Mouse (Mus musculus): ENCODE data around the gene Inafm2. TPM values are rescaled to one million over a fixed set of nuclear protein-coding genes. Genes with fewer than 3 reads are reported as not detected.

Gene Inafm2
- polyA plus RNA-seq, 1 experiment from 2014 or later = 46.7 TPM

DNA sequence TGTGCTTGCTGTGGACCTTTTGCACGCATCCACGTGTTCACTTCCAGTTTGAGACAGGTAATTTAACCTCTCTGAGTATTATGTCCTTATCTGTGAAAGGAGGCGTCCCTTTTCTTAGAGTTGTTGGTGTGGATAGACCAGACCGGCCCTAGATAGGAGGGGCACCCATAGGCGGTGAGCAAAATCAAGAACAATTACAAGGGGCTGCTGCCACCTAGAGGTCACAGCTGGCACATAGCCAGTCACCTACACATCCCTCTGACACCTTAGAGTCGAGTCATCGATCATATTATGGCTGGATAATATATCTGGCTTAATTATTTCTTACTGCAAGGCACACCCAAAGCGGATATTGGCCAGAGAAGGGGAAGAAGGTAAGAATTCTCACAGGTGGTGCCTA is 14.3 kb downstream of the Inafm2 start:
- Histone ChIP-seq H3K4me3 (ENCODE audit: low read depth, low read length) (no peak overlapping the region), H3K9ac (ENCODE audit: low read depth, low read length) (no peak overlapping the region), H3K27ac (ENCODE audit: low read depth, low read length) (no peak overlapping the region), H3K9me3 (replicated peaks; ENCODE audit: control insufficient read depth, low read length) (no peaks in the 10 kb centered on the region), H3K36me3 (ENCODE audit: control insufficient read depth, insufficient read depth, low read length) (no peaks in the 10 kb centered on the region), H3K4me1 (ENCODE audit: control insufficient read depth, insufficient read depth, low read length) (peaks cover 32% of the 10 kb centered on the region), H3K27me3 (ENCODE audit: control insufficient read depth, insufficient read depth, low read length) (peaks cover 16% of the 10 kb centered on the region), H3K4me2 (peak overlapping the region; percentile 25)
- WGBS (ENCODE audit: insufficient replicate concordance) = 12% methylated on average over 8 of the region's 8 CpGs
- no peak for ATAC-seq (replicated peaks; ENCODE audit: insufficient number of reproducible peaks, low FRiP score, low TSS enrichment)

DNA sequence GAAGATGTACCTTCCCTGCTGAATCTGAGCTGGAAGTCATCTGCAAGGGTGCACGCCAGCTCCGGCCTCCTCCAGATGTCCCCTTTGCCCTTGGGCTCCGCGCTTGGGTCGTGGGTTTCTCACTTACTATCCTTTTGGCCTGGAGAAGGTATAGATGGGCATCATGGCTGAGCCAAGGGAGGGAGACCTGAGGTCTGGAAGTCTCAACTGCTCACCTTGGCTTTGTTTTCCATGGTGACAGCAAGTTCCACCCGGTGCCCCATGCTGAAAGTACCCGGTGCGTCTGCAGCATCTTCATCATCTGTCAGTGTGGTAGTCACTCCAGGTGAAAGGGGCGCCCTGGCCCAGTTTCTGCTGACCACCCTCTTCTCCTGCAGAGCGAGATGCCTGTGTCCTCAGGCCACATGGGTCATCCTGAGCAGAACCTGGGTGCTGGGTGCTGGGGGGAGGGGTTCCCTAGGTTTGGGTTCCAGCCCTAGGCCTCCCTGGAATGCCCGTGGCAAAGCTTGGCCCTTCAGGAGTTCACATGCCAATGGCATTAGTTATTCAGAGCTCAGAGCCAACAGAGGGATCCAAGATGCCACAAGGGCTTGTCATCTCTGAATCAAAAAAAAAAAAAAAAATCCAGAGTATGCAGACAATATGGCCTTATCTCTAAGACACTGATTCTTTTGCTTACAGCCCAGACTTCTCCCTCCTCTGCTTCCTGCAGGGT is 14.9 kb downstream of the Inafm2 start:
- Histone ChIP-seq H3K4me2 (no peak overlapping the region), H3K4me3 (ENCODE audit: low read depth, low read length) (no peak overlapping the region), H3K27ac (ENCODE audit: low read depth, low read length) (no peak overlapping the region), H3K9ac (ENCODE audit: low read depth, low read length) (no peak overlapping the region), H3K4me1 (ENCODE audit: control insufficient read depth, insufficient read depth, low read length) (peaks cover 32% of the 10 kb centered on the region), H3K36me3 (ENCODE audit: control insufficient read depth, insufficient read depth, low read length) (no peaks in the 10 kb centered on the region), H3K27me3 (ENCODE audit: control insufficient read depth, insufficient read depth, low read length) (peaks cover 16% of the 10 kb centered on the region), H3K9me3 (replicated peaks; ENCODE audit: control insufficient read depth, low read length) (no peaks in the 10 kb centered on the region)
- no peak for ATAC-seq (replicated peaks; ENCODE audit: insufficient number of reproducible peaks, low FRiP score, low TSS enrichment)
- WGBS (ENCODE audit: insufficient replicate concordance) = 79% methylated on average over 11 of the region's 11 CpGs

DNA sequence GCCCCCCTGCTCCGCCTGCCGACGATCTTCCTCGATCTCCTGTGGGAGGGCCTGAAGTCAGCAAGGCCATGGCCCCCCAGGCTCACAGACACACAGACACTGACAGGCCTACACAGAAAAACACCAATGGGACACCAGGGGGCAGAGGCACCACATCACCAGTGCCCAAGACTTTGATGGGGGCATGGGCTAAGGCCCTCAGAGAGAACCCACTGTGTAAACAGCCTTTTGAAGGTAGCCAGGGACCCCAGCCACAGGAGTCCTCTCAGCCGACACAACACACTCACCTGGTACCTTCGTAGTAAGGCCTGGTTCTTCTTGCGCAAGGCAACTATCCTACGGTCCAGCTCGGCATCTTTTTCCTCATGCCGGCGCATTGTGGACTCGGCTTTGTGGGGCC is 15.8 kb downstream of the Inafm2 start:
- Histone ChIP-seq H3K4me2 (peak overlapping the region; percentile 72), H3K4me1 (ENCODE audit: control insufficient read depth, insufficient read depth, low read length) (peaks cover 32% of the 10 kb centered on the region)
- WGBS (ENCODE audit: insufficient replicate concordance) = 81% methylated on average over 12 of the region's 12 CpGs

DNA sequence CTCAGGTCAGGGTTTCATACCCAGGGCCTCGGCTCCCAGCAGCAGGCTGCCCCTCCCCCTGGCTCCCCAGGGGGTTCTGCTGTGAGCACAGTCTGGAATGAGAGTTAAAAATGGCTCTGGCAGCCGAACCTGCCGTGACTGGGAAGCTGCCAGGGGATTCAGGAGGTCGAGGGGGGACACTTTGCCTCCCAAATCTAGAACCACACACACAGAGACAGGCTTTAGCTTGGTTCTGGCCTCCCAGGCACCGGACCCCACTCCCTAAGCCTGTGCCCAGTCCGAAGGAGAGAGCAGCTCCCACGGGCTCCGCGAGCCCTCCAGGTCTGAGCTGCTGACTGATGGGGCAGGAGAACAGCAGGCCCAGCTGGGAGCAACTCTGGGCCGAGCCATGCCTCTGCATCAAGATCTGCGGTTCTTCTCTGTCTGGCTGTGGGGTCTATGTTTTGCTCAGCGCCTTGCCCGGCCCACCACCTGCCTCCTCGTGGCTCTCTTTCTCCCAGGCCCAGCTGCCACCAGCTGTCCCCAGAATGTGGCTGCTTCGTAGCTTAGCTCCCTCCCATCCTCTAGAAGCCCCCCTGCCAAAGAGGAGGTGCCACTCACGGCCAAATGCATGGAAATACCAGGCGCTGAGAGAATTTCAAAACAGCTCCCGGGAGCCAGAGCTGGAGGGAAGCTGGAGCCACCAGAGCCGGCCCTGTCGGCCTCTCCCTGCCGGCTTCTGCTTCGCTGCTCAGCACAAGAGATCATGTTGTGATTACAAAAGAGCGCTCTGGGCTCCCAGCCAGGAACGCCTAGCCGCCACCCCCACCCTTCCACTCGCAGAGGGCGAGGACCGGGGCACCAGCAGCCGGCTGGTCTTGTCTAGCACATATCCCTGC is 16.6 kb downstream of the Inafm2 start, which contains the start of gene Ccdc9b:
Gene Ccdc9b (minus strand): TSS at position 756 of the 878 bp plus-strand sequence.
- Histone ChIP-seq H3K36me3 (ENCODE audit: control insufficient read depth, insufficient read depth, low read length) (no peaks in the 10 kb centered on the region), H3K4me2 (peak within 1 kb of the TSS; percentile 72), H3K4me1 (ENCODE audit: control insufficient read depth, insufficient read depth, low read length) (peaks cover 32% of the 10 kb centered on the region), H3K9me3 (replicated peaks; ENCODE audit: control insufficient read depth, low read length) (no peaks in the 10 kb centered on the region), H3K9ac (ENCODE audit: low read depth, low read length) (peak within 1 kb of the TSS; percentile 70), H3K27ac (ENCODE audit: low read depth, low read length) (peak within 1 kb of the TSS; percentile 94), H3K4me3 (ENCODE audit: low read depth, low read length) (peak within 1 kb of the TSS; percentile 34), H3K27me3 (ENCODE audit: control insufficient read depth, insufficient read depth, low read length) (peaks cover 16% of the 10 kb centered on the region)
- WGBS (ENCODE audit: insufficient replicate concordance) = 6% methylated on average over 29 of the region's 29 CpGs
- peak; percentile 73 for ATAC-seq (replicated peaks; ENCODE audit: insufficient number of reproducible peaks, low FRiP score, low TSS enrichment)

More for the DNA sequence above, 15.8 kb downstream of the Inafm2 start:
- no peak for ATAC-seq (replicated peaks; ENCODE audit: insufficient number of reproducible peaks, low FRiP score, low TSS enrichment)
- peaks cover 16% of the 10 kb centered on the region for H3K27me3 ChIP-seq (ENCODE audit: control insufficient read depth, insufficient read depth, low read length)
- H3K9me3 ChIP-seq (replicated peaks; ENCODE audit: control insufficient read depth, low read length) = no peaks in the 10 kb centered on the region
- peak overlapping the region; percentile 94 for H3K27ac ChIP-seq (ENCODE audit: low read depth, low read length)
- no peaks in the 10 kb centered on the region for H3K36me3 ChIP-seq (ENCODE audit: control insufficient read depth, insufficient read depth, low read length)
- no peak overlapping the region for H3K4me3 ChIP-seq (ENCODE audit: low read depth, low read length)
- peak overlapping the region; percentile 70 for H3K9ac ChIP-seq (ENCODE audit: low read depth, low read length)

DNA sequence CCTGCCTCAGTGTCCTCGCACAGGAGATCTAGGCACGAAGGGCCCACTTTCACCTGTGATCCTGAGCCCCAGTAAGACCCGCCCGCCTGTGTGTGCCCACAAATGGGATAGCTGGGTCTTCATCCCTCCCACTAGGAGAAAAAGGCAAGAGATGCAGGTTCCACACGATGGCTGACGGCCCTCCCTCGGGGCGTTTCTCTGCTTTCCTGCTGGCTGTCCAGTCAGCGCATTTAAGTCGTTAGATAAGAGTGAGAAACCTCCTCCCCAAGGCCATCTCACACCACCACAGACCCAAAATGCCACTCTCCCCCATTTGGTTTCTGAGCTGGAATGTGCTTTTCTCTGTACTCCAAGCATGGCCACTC is 17.2 kb downstream of the Inafm2 start:
- Histone ChIP-seq H3K4me2 (peak overlapping the region; percentile 72), H3K9ac (ENCODE audit: low read depth, low read length) (no peak overlapping the region), H3K4me3 (ENCODE audit: low read depth, low read length) (peak overlapping the region; percentile 34; the same call in 1 of the 2 replicates), H3K9me3 (replicated peaks; ENCODE audit: control insufficient read depth, low read length) (no peaks in the 10 kb centered on the region), H3K27me3 (ENCODE audit: control insufficient read depth, insufficient read depth, low read length) (peaks cover 16% of the 10 kb centered on the region), H3K36me3 (ENCODE audit: control insufficient read depth, insufficient read depth, low read length) (no peaks in the 10 kb centered on the region), H3K4me1 (ENCODE audit: control insufficient read depth, insufficient read depth, low read length) (peaks cover 32% of the 10 kb centered on the region), H3K27ac (ENCODE audit: low read depth, low read length) (peak overlapping the region; percentile 94; the same call in 1 of the 2 replicates)
- 5% methylated on average over 10 of the region's 10 CpGs for WGBS (ENCODE audit: insufficient replicate concordance)
- ATAC-seq (replicated peaks; ENCODE audit: insufficient number of reproducible peaks, low FRiP score, low TSS enrichment) = no peak

DNA sequence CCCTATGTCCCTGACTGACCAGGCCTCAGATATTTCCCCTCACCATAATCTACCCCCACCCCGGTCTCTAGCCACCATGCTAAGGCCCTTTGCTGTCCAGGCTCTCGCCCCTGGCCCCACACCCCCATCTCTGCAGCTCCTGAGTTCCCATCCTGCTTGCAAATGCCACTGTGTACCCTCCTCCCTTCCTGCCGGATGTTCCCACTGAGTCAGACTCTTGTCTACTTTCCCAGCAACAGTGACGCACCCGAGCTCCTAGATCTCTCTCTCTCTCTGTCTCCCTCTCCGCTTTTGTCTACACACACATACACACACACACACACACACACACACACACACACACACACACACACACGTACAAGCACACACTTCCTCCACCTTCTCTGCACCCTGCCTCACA is 17.9 kb downstream of the Inafm2 start:
- H3K9me3 ChIP-seq (replicated peaks; ENCODE audit: control insufficient read depth, low read length) = no peaks in the 10 kb centered on the region
- peaks cover 32% of the 10 kb centered on the region for H3K4me1 ChIP-seq (ENCODE audit: control insufficient read depth, insufficient read depth, low read length)
- WGBS (ENCODE audit: insufficient replicate concordance) = 62% methylated on average over 7 of the region's 7 CpGs
- ATAC-seq (replicated peaks; ENCODE audit: insufficient number of reproducible peaks, low FRiP score, low TSS enrichment) = no peak
- peaks cover 13% of the 10 kb centered on the region for H3K27me3 ChIP-seq (ENCODE audit: control insufficient read depth, insufficient read depth, low read length)
- no peak overlapping the region for H3K4me2 ChIP-seq
- no peaks in the 10 kb centered on the region for H3K36me3 ChIP-seq (ENCODE audit: control insufficient read depth, insufficient read depth, low read length)
- H3K9ac ChIP-seq (ENCODE audit: low read depth, low read length) = 0 out of 2 replicates have a peak overlapping the region, but pooled peaks have one; percentile 22
- H3K27ac ChIP-seq (ENCODE audit: low read depth, low read length) = peak overlapping the region; percentile 94; the same call in 1 of the 2 replicates
- no peak overlapping the region for H3K4me3 ChIP-seq (ENCODE audit: low read depth, low read length)

DNA sequence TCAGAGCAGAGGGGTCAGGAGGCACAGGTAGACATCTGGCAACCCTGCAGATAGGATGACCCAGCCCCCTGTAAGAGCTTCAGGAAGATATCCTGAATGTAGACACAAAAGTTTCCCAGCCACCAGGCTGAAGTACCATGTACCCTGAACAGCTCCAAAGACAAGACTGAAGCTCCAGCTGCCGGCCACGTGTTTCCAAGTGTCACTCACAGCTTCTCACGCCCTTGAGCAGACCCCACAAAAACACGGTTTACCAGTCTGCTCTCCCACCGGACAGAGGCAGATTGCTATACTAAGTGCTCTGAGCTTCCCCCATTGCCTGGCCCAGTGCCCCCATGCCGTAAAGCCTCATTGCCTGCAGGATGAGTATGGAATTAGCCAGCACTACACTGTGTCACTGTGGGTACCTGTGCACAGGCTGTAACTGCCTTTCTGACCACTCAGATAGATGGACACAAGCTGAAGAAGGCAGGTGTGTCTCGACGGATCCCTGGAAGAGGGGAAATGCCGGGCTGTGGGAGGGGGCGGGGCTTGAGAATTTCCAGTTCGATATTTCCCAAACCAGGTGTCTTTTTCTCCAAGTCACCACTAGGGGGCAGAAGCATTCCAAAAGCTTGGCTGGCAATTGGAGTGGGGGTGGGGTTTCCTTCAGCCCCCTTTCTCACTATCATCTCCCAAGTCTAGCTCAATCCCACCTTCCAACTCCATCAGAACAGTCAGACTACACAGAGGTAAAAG is 18.7 kb downstream of the Inafm2 start:
- WGBS (ENCODE audit: insufficient replicate concordance) = 17% methylated on average over 11 of the region's 11 CpGs
- H3K4me3 ChIP-seq (ENCODE audit: low read depth, low read length) = no peak overlapping the region
- H3K36me3 ChIP-seq (ENCODE audit: control insufficient read depth, insufficient read depth, low read length) = no peaks in the 10 kb centered on the region
- no peak overlapping the region; the same call in 1 of the 2 replicates for H3K27ac ChIP-seq (ENCODE audit: low read depth, low read length)
- peaks cover 6% of the 10 kb centered on the region; the same call in 1 of the 2 replicates for H3K27me3 ChIP-seq (ENCODE audit: control insufficient read depth, insufficient read depth, low read length)
- H3K4me1 ChIP-seq (ENCODE audit: control insufficient read depth, insufficient read depth, low read length) = peaks cover 32% of the 10 kb centered on the region
- no peaks in the 10 kb centered on the region for H3K9me3 ChIP-seq (replicated peaks; ENCODE audit: control insufficient read depth, low read length)
- H3K4me2 ChIP-seq = peak overlapping the region; percentile 25; the same call in 1 of the 2 replicates
- ATAC-seq (replicated peaks; ENCODE audit: insufficient number of reproducible peaks, low FRiP score, low TSS enrichment) = no peak
- no peak overlapping the region for H3K9ac ChIP-seq (ENCODE audit: low read depth, low read length)

DNA sequence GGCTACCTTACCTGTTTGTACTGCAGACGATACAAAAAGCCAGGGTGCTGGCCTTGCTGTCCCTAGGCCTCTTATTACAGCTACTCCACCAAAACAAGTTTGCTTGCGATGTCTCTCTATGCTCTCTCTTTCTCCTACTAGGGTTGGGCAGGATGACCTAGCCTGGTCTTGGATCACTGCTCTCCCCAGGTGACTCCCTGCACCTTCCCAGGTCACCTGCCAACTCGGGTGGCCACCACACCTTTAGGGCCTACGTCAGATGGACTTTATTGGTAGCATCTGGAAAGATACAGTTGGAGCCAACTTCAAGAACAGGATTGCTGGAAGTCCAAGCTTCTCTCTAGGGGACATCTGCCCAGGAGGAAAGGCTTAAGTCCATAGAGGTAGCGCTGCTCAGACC is 19.3 kb downstream of the Inafm2 start:
- 77% methylated on average over 5 of the region's 5 CpGs for WGBS (ENCODE audit: insufficient replicate concordance)
- Histone ChIP-seq H3K4me2 (no peak overlapping the region), H3K36me3 (ENCODE audit: control insufficient read depth, insufficient read depth, low read length) (no peaks in the 10 kb centered on the region), H3K27ac (ENCODE audit: low read depth, low read length) (no peak overlapping the region), H3K9me3 (replicated peaks; ENCODE audit: control insufficient read depth, low read length) (no peaks in the 10 kb centered on the region), H3K4me3 (ENCODE audit: low read depth, low read length) (no peak overlapping the region), H3K27me3 (ENCODE audit: control insufficient read depth, insufficient read depth, low read length) (peaks cover 6% of the 10 kb centered on the region; the same call in 1 of the 2 replicates), H3K9ac (ENCODE audit: low read depth, low read length) (no peak overlapping the region), H3K4me1 (ENCODE audit: control insufficient read depth, insufficient read depth, low read length) (peaks cover 32% of the 10 kb centered on the region)
- ATAC-seq (replicated peaks; ENCODE audit: insufficient number of reproducible peaks, low FRiP score, low TSS enrichment) = no peak
